ENCODE assay signal across 23 mouse cellular contexts in the genomic region with DNA sequence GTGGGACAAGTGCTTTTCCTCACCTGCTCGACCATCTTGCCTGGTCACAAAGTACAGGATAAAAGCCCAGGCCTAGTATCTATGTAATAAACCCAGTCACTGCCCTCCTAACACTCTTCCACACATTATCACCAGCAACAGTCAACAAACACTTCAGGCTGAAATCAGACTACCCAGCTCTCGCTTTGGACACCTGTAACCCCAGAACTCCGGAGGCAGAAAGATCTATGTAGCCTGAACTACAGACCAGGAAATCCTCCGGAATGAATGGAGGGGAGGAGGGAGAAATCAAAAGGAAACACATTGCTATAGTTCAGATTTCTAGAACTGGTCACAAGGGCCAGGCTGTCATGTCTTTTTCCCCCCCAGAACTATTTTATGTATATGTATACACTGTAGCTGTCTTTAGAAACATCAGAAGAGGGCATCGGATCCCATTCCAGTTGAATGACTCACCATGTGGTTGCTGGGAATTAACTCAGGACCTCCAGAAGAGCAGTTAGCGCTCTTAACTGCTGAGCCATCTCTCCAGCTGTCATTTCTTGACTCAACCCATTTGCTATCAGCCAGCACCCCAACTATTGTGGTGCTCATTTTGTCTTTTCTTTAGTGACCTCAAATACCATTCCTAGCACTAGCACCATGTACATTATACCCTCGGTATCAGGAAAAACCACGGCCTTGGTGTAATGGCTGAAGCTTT. TPM values are rescaled to one million over a fixed set of nuclear protein-coding genes. Genes with fewer than 3 reads are reported as not detected.
DNase-seq lines count a peak whose midpoint lies in the region; ATAC-seq and TF ChIP-seq lines count a peak whose summit lies in the region.
"Had no signal": no experiment of that assay in that cellular context is flagged by ENCODE, and none has a peak within 500 bp of the region (broad histone marks: within the 10 kb centered on the region; RNA-seq: fewer than 3 reads in every experiment).

No protein-coding gene starts in this region.

- H3K4me2 ChIP-seq in liver, embryonic 12.5 days: no peak overlapping the region
- H3K4me2 ChIP-seq: embryonic facial prominence, embryonic 12.5 days; forebrain, embryonic 12.5 days; heart, embryonic 11.5 days; heart, embryonic 15.5 days; hindbrain, embryonic 12.5 days had no signal

- no peaks in the 10 kb centered on the region for H3K4me1 ChIP-seq in heart, embryonic 10.5 days
- H3K4me1 ChIP-seq in heart, adult 2 months (ENCODE audit: control insufficient read depth, insufficient read depth, low read length): no peaks in the 10 kb centered on the region
- H3K4me1 ChIP-seq in liver, embryonic 12.5 days: no peaks in the 10 kb centered on the region
- H3K4me1 ChIP-seq: embryonic facial prominence, embryonic 12.5 days; forebrain, embryonic 12.5 days; heart, embryonic 15.5 days; hindbrain, embryonic 12.5 days had no signal

- no peak overlapping the region for H3K27ac ChIP-seq in heart, embryonic 10.5 days
- no peak overlapping the region for H3K27ac ChIP-seq in heart, adult 2 months
- no peak overlapping the region for H3K27ac ChIP-seq in liver, embryonic 12.5 days
- H3K27ac ChIP-seq: embryonic facial prominence, embryonic 12.5 days; forebrain, embryonic 12.5 days; heart, embryonic 15.5 days; hindbrain, embryonic 12.5 days; hindbrain, postnatal 0 days had no signal

- no peak for TF ChIP-seq CTCF in heart, adult 2 months (IDR thresholded peaks at IDR 0.05)

- TF ChIP-seq EP300 in heart, adult 2 months (IDR thresholded peaks at IDR 0.05; ENCODE audit: insufficient read depth, low read depth, low read length): no peak

- ATAC-seq in common myeloid progenitor, adult 5-6 weeks (replicated peaks; ENCODE audit: low read depth, poor library complexity, severe bottlenecking): peak; percentile 33
- ATAC-seq in liver, embryonic 12.5 days: no peak
- ATAC-seq: forebrain, embryonic 16.5 days; hindbrain, postnatal 0 days had no signal

- peaks cover 36% of the 10 kb centered on the region for H3K36me3 ChIP-seq in heart, embryonic 10.5 days
- peaks cover 4% of the 10 kb centered on the region; the same call in 1 of the 2 replicates for H3K36me3 ChIP-seq in heart, adult 2 months (ENCODE audit: control insufficient read depth, insufficient read depth, low read length)
- H3K36me3 ChIP-seq in liver, embryonic 12.5 days: peaks cover 34% of the 10 kb centered on the region

- H3K9me3 ChIP-seq in heart, embryonic 10.5 days: no peaks in the 10 kb centered on the region
- H3K9me3 ChIP-seq in liver, embryonic 12.5 days (replicated peaks): no peaks in the 10 kb centered on the region
- H3K9me3 ChIP-seq: embryonic facial prominence, embryonic 12.5 days; forebrain, embryonic 12.5 days; heart, embryonic 15.5 days; hindbrain, embryonic 12.5 days had no signal

- no peaks in the 10 kb centered on the region for H3K79me2 ChIP-seq in heart, adult 2 months (replicated peaks; ENCODE audit: control insufficient read depth, insufficient read depth, low read length)

- no peaks in the 10 kb centered on the region for H3K27me3 ChIP-seq in heart, embryonic 10.5 days (ENCODE audit: insufficient read depth, poor library complexity, severe bottlenecking)
- H3K27me3 ChIP-seq in heart, adult 2 months (ENCODE audit: control insufficient read depth, insufficient read depth, low read length): no peaks in the 10 kb centered on the region
- no peaks in the 10 kb centered on the region for H3K27me3 ChIP-seq in liver, embryonic 12.5 days (replicated peaks)
- H3K27me3 ChIP-seq: CH12.LX; embryonic facial prominence, embryonic 12.5 days; forebrain, embryonic 12.5 days; heart, embryonic 15.5 days; hindbrain, embryonic 12.5 days had no signal

- no peak overlapping the region for H3K9ac ChIP-seq in heart, adult 2 months (ENCODE audit: low read depth, low read length)
- H3K9ac ChIP-seq in liver, embryonic 12.5 days: no peak overlapping the region
- H3K9ac ChIP-seq: embryonic facial prominence, embryonic 12.5 days; forebrain, embryonic 12.5 days; heart, embryonic 15.5 days; hindbrain, embryonic 12.5 days had no signal

- intact Hi-C loops in heart, adult 2 months (cut with DNase I): no loop called here

- TF ChIP-seq POLR2A in heart, adult 2 months (IDR thresholded peaks at IDR 0.05; ENCODE audit: insufficient read depth, low read depth, low read length): no peak

- peak; percentile 50 for DNase-seq in heart, embryonic 10.5 days (ENCODE audit: low spot score)
- DNase-seq in heart, adult 2 months: no peak
- DNase-seq in 3134 (ENCODE audit: extremely low read depth, insufficient read length, low spot score): peak; percentile 16
- DNase-seq in 416B (ENCODE audit: low read depth): peak; percentile 57
- DNase-seq in gastrocnemius, postnatal 10 days: no peak
- DNase-seq: adrenal gland, adult 8-10 months; adrenal gland, postnatal 36 days; cerebellum, adult 2 months; cerebellum, postnatal 10 days; embryo, embryonic 11 days; gastrocnemius, postnatal 14 days; heart, postnatal 14 days; kidney, adult 11 months had no signal

- no peak overlapping the region for H3K4me3 ChIP-seq in heart, embryonic 10.5 days
- H3K4me3 ChIP-seq in heart, adult 2 months: no peak overlapping the region
- no peak overlapping the region for H3K4me3 ChIP-seq in liver, embryonic 12.5 days
- H3K4me3 ChIP-seq: embryonic facial prominence, embryonic 12.5 days; forebrain, embryonic 12.5 days; heart, embryonic 15.5 days; hindbrain, embryonic 12.5 days had no signal

- 85% methylated on average over 8 of the region's 8 CpGs for WGBS in heart, embryonic 10.5 days
- WGBS in heart, adult 2 months: 64% methylated on average over 8 of the region's 8 CpGs
- 69% methylated on average over 8 of the region's 8 CpGs for WGBS in liver, embryonic 12.5 days (ENCODE audit: insufficient replicate concordance)

RNA-seq across cellular contexts. Expression of a gene that starts 29.7 kb away (rescaled TPM):
- polyA plus RNA-seq in heart, embryonic 10.5 days (2016; fragmentation: Nextera tagmentation; extraction: Ambion mirVana): 430 and 475 TPM in 2 replicates
- 100 to 1,000 TPM; 213 to 276 TPM for total RNA-seq in heart, adult 2 months (2021)
- polyA plus RNA-seq in heart, adult 2 months (2012; rRNA removed): 119 and 283 TPM in 2 replicates
- total RNA-seq in common myeloid progenitor, adult 5-6 weeks (2017): 262 and 283 TPM in 2 replicates
- polyA plus RNA-seq in liver, embryonic 12.5 days (2016; fragmentation: Nextera tagmentation; extraction: Ambion mirVana): 179 and 180 TPM in 2 replicates
- total RNA-seq in gastrocnemius, postnatal 10 days (2021): 100 to 1,000 TPM; 196 to 198 TPM

RNA-seq across cellular contexts. Expression of a gene that starts 31.0 kb away (rescaled TPM):
- polyA plus RNA-seq in heart, embryonic 10.5 days (2016; fragmentation: Nextera tagmentation; extraction: Ambion mirVana): 19.3 and 26.4 TPM in 2 replicates
- 10 to 100 TPM; 47.9 to 51.4 TPM for total RNA-seq in heart, adult 2 months (2021)
- 30.7 and 50.6 TPM in 2 replicates for polyA plus RNA-seq in heart, adult 2 months (2012; rRNA removed)
- total RNA-seq in common myeloid progenitor, adult 5-6 weeks (2017): 8.8 and 19.2 TPM in 2 replicates
- polyA plus RNA-seq in liver, embryonic 12.5 days (2016; fragmentation: Nextera tagmentation; extraction: Ambion mirVana): 23.3 and 28.1 TPM in 2 replicates
- 10 to 100 TPM; 32.9 to 41.3 TPM for total RNA-seq in gastrocnemius, postnatal 10 days (2021)

Comparison
In these comparisons a context has a peak if more than half of its experiments do, and no peak if none do; other contexts are left out.
1. DNase-seq: peak in heart, embryonic 10.5 days (single experiment), 3134 (single experiment) and 416B (single experiment); none in heart, adult 2 months (0 of 2) and gastrocnemius, postnatal 10 days (single experiment).